Mouse (Mus musculus) kidney, adult 2 months (tissue): Measurements from ENCODE around the gene Zfp61. TPM values are rescaled to one million over a fixed set of nuclear protein-coding genes. Genes with fewer than 3 reads are reported as not detected.

Experiments used
- DNase-seq: peaks from one replicate; pipeline ENCODE4 v3.0.0; 2021
- H3K27ac ChIP-seq: fragments of 200-500 bp; 2 replicates; pipeline ENCODE4 v1.5.1; 2012; ENCODE audit warnings: low read depth, low read length, control low read depth, inconsistent platforms; ENCODE audit not compliant: insufficient read depth
- H3K27me3 ChIP-seq: fragments of 200-500 bp; replicated peaks from 2 replicates; pipeline ENCODE4 v1.6.1; 2012; ENCODE audit warnings: mild to moderate bottlenecking, moderate library complexity, low read length, inconsistent platforms; ENCODE audit not compliant: control insufficient read depth, insufficient read depth
- H3K36me3 ChIP-seq: fragments of 200-500 bp; 2 replicates; pipeline ENCODE4 v1.6.1; 2012; ENCODE audit warnings: mild to moderate bottlenecking, moderate library complexity, low read length, inconsistent platforms; ENCODE audit not compliant: control insufficient read depth, insufficient read depth
- H3K4me1 ChIP-seq: fragments of 200-500 bp; 2 replicates; pipeline ENCODE4 v1.6.1; 2011; ENCODE audit warnings: low read length; ENCODE audit not compliant: control insufficient read depth, insufficient read depth
- H3K4me3 ChIP-seq: fragments of 200-500 bp; 2 replicates; pipeline ENCODE4 v1.5.1; 2011; ENCODE audit warnings: mild to moderate bottlenecking, low read depth, low read length, control low read depth; ENCODE audit not compliant: insufficient read depth
- CTCF ChIP-seq: fragments of 200-500 bp; conservative IDR thresholded peaks from 2 replicates; pipeline ENCODE4 v1.5.1; 2011; ENCODE audit warnings: low read depth, mild to moderate bottlenecking, control low read depth, low read length, moderate library complexity, mixed read lengths; ENCODE audit not compliant: insufficient read depth, insufficient read length
- POLR2A ChIP-seq: fragments of 200-500 bp; IDR thresholded peaks from one replicate; pipeline ENCODE4 v1.6.1; 2011; ENCODE audit warnings: low read depth, low read length, control low read depth
- WGBS: fragments of 180-500 bp; shearing (Covaris S2); methylation state at CpG from one replicate; pipeline ENCODE4 v1.1.7; 2018; 5-methylcytosine and 5-hydroxymethylcytosine counted together
- polyA plus RNA-seq: library from polyadenylated mRNA; depleted of rRNA; stranded (reverse); fragments of >200 nt; gene quantifications from 2 replicates; pipeline ENCODE4 v1.2.3, GENCODE M21; 2012

Zfp61 gene
- polyA plus RNA-seq, 1 experiment, result 4.3 TPM

DNA sequence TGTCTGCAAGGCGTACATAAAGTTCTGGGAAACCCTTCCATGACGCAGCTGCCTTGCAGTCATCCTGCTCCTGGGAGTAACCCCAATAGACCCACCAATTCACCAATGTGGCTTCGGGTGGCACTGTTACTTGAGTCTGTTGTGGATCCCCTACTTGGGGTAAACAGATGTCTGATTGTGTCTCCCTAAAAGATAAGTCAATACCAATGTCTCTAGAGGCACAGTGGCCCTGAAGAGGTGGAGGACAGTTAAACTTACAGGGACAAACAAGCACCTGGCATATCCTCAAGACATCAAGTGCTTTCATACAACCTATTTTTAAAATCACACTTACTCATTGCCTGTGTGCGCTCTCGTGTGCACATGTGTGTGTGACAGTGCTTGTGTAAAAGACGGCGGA is 5.7 kb downstream of the Zfp61 start:
- 98% methylated on average over 7 of the region's 7 CpGs for WGBS
- Histone ChIP-seq H3K4me3 (no peak overlapping the region), H3K27ac (no peak overlapping the region), H3K27me3 (no peaks in the 10 kb centered on the region), H3K4me1 (peaks cover 3% of the 10 kb centered on the region; the same call in 1 of the 2 replicates), H3K36me3 (peaks cover 3% of the 10 kb centered on the region; the same call in 1 of the 2 replicates)
- TF ChIP-seq POLR2A (no peak), CTCF (no peak)
- no peak for DNase-seq

DNA sequence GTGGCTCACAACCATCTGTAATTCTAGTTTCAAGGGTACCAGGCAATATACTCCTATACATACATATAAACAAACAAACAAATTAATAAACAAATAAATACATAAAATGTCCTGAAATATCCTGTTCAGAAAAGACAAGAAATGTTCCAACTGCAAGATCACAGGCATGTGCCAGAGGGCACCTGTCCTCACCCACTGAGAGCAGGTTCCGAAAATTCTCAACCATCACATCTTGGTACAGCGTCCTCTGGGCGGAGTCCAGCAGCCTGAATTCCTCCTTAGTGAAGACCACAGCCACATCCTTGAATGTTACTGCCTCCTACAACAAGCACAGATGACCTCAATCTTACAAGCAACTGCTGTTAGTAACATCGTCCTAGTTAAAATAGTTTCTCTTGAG is 6.3 kb downstream of the Zfp61 start:
- Histone ChIP-seq H3K36me3 (peaks cover 3% of the 10 kb centered on the region; the same call in 1 of the 2 replicates), H3K27me3 (no peaks in the 10 kb centered on the region), H3K4me1 (peaks cover 1% of the 10 kb centered on the region; the same call in 1 of the 2 replicates), H3K27ac (no peak overlapping the region), H3K4me3 (no peak overlapping the region)
- 99% methylated on average over 4 of the region's 4 CpGs for WGBS
- no peak for DNase-seq
- TF ChIP-seq POLR2A (no peak), CTCF (no peak)

GRCm38 (mm10) chr7:24293061-24293851 is 7.8 kb downstream of the Zfp61 start:
- 87% methylated on average over 12 of the region's 12 CpGs for WGBS

DNA sequence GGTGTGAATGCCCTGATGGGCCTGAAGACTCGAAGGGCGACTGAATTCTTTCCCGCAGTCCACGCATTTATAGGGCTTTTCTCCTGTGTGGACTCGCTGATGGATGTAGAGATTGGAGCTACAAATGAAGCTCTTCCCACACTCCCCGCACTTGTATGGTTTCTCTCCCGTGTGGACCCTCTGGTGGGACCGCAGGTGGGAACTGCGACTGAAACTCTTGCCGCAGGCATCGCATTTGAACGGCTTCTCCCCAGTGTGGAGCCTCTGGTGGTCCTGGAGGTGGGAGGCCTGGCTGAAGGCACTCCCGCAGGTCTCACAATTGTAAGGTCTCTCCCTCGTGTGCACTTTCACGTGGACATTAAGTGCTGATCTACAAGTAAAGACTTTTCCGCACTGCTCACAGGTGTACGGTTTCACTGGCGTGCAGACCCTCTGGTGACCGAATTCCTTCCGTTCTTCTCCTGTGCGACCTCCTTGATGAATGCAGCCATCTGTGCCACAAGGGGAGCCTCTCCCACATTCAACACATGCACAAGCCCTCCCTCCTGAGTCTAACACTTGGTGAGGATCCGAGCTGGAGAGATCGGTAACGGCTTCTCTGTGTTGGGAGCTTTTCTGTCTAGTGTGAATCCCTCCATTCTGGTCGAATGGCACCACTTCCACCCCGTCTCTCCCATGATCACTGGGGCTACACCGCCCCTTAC is 9.5 kb downstream of the Zfp61 start:
- no peak for TF ChIP-seq POLR2A
- no peak for TF ChIP-seq CTCF
- no peak for DNase-seq
- Histone ChIP-seq H3K36me3 (peaks cover 3% of the 10 kb centered on the region; the same call in 1 of the 2 replicates), H3K27me3 (no peaks in the 10 kb centered on the region), H3K4me1 (no peaks in the 10 kb centered on the region), H3K4me3 (no peak overlapping the region), H3K27ac (no peak overlapping the region)
- 90% methylated on average over 27 of the region's 27 CpGs for WGBS

More at GRCm38 (mm10) chr7:24293061-24293851, 7.8 kb downstream of the Zfp61 start:
- no peaks in the 10 kb centered on the region for H3K4me1 ChIP-seq
- peaks cover 3% of the 10 kb centered on the region; the same call in 1 of the 2 replicates for H3K36me3 ChIP-seq
- TF ChIP-seq POLR2A (no peak), CTCF (no peak)
- no peaks in the 10 kb centered on the region for H3K27me3 ChIP-seq
- no peak overlapping the region for H3K4me3 ChIP-seq
- no peak for DNase-seq
- H3K27ac ChIP-seq, result no peak overlapping the region

DNA sequence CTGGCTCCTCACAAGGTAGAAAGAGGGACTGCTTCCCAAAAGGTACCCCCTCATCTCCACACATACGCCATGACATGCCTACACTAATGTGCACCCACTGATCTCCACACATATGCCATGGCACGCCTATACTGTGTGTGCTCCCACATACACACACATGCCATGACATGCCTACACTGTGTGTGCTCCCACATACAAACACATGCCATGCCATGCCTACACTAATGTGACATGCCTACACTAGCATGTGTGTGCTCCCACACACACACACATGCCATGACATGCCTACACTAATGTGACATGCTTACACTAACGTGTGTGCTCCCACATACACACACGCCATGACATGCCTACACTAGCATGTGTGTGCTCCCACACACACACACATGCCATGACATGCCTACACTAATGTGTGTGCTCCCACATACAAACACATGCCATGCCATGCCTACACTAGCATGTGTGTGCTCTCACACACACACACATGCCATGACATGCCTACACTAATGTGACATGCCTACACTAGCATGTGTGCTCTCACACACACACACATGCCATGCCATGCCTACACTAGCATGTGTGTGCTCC is 10.8 kb downstream of the Zfp61 start:
- Histone ChIP-seq H3K4me3 (no peak overlapping the region), H3K27me3 (no peaks in the 10 kb centered on the region), H3K4me1 (no peaks in the 10 kb centered on the region), H3K36me3 (peaks cover 3% of the 10 kb centered on the region; the same call in 1 of the 2 replicates), H3K27ac (no peak overlapping the region)
- no peak for DNase-seq
- whole genome bisulfite sequencing, result 95% methylated on average over 4 of the region's 4 CpGs
- TF ChIP-seq CTCF, result no peak
- TF ChIP-seq POLR2A, result no peak

DNA sequence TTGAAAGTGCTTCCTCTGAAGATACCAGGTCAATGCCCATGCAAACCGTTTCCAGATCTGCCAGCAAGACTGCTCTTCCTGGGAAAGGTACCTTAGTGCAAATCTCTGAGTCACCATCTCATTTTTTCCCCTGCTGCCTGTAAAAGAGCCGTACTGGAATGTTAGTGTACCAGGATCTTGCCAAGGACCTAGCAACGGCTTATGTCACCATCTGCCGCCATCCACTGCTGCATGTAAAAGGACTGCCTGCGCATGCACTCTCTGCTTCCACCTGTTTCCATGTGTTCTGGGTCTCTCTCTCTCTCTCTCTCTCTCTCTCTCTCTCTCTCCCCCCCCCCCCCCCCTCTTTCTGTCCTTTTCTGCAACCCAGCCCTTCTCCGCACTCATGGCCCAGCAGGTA is 12.5 kb downstream of the Zfp61 start:
- Histone ChIP-seq H3K27ac (no peak overlapping the region), H3K27me3 (no peaks in the 10 kb centered on the region), H3K36me3 (peaks cover 2% of the 10 kb centered on the region; the same call in 1 of the 2 replicates), H3K4me1 (no peaks in the 10 kb centered on the region), H3K4me3 (no peak overlapping the region)
- WGBS, result 95% methylated on average over 6 of the region's 6 CpGs
- no peak for DNase-seq
- TF ChIP-seq POLR2A (no peak), CTCF (no peak)
